Mouse (Mus musculus) megakaryocyte, embryonic 14.5 days (primary cell): ENCODE measurements around the gene Uba52.

Experiments used
- FLI1 ChIP-seq: IDR thresholded peaks from 2 replicates; pipeline ENCODE4 v1.6.1; 2012; ENCODE audit warnings: low read length, inconsistent platforms, mixed read lengths
- GATA1 ChIP-seq: IDR thresholded peaks from 3 replicates; pipeline ENCODE4 v1.6.1; 2012; ENCODE audit warnings: mixed read lengths, low read length, inconsistent platforms, borderline replicate concordance

GRCm38 (mm10) chr8:70467229-70467725 is 43.3 kb downstream of the Uba52 start:
- TF ChIP-seq GATA1 (no peak), FLI1 (no peak)
